Mouse (Mus musculus): ENCODE results near the gene Ylpm1. TPM values are rescaled to one million over a fixed set of nuclear protein-coding genes. Genes with fewer than 3 reads are reported as not detected.
A peak's percentile ranks its signal among the peaks of the same experiment; 100 is the strongest.

Ylpm1 gene
- polyA plus RNA-seq, 2 experiments: 40.9 to 50.9 TPM

- Histone ChIP-seq H3K4me2 (replicated peaks; ENCODE audit: low read depth, low read length, severe bottlenecking) (no peak overlapping the region), H3K27ac (replicated peaks; ENCODE audit: low read depth, low read length) (no peak overlapping the region), H3K36me3 (ENCODE audit: control insufficient read depth, insufficient read depth, low read length) (no peaks in the 10 kb centered on the region), H3K9me3 (ENCODE audit: control insufficient read depth, low read length) (no peaks in the 10 kb centered on the region), H3K27me3 (ENCODE audit: control insufficient read depth, insufficient read depth, low read length) (no peaks in the 10 kb centered on the region), H3K4me1 (ENCODE audit: control insufficient read depth, insufficient read depth, low read length) (peaks cover 6% of the 10 kb centered on the region; the same call in 1 of the 2 replicates), H3K4me3 (replicated peaks; ENCODE audit: low read length) (no peak overlapping the region), H3K9ac (ENCODE audit: low read depth, low read length, severe bottlenecking) (no peak overlapping the region)
- no peak for TF ChIP-seq POLR2A (IDR thresholded peaks at IDR 0.05; ENCODE audit: borderline replicate concordance, extremely low read depth, insufficient read depth, insufficient read length)
- ATAC-seq (ENCODE audit: low FRiP score, low read depth): no peak
- DNase-seq (ENCODE audit: low spot score): no peak
- WGBS: 80% methylated on average over 5 of the region's 5 CpGs
Measured at GRCm38 (mm10) chr12:85101521-85102106, 105.5 kb downstream of the Ylpm1 start.

- H3K9me3 ChIP-seq (ENCODE audit: control insufficient read depth, low read length): no peaks in the 10 kb centered on the region
- H3K36me3 ChIP-seq (ENCODE audit: control insufficient read depth, insufficient read depth, low read length): no peaks in the 10 kb centered on the region
- no peak overlapping the region for H3K4me2 ChIP-seq (replicated peaks; ENCODE audit: low read depth, low read length, severe bottlenecking)
- no peaks in the 10 kb centered on the region for H3K27me3 ChIP-seq (ENCODE audit: control insufficient read depth, insufficient read depth, low read length)
- H3K4me3 ChIP-seq (replicated peaks; ENCODE audit: low read length): no peak overlapping the region
- no peak overlapping the region for H3K27ac ChIP-seq (replicated peaks; ENCODE audit: low read depth, low read length)
- 65% methylated on average over 8 of the region's 8 CpGs for WGBS
- ATAC-seq (ENCODE audit: low FRiP score, low read depth): no peak
- no peak for TF ChIP-seq POLR2A (IDR thresholded peaks at IDR 0.05; ENCODE audit: borderline replicate concordance, extremely low read depth, insufficient read depth, insufficient read length)
- H3K4me1 ChIP-seq (ENCODE audit: control insufficient read depth, insufficient read depth, low read length): peaks cover 9% of the 10 kb centered on the region; the same call in 1 of the 2 replicates
- no peak for DNase-seq (ENCODE audit: low spot score)
- H3K9ac ChIP-seq (ENCODE audit: low read depth, low read length, severe bottlenecking): no peak overlapping the region
Measured at GRCm38 (mm10) chr12:85103096-85103495, 107.0 kb downstream of the Ylpm1 start.

- no peak for ATAC-seq (ENCODE audit: low FRiP score, low read depth)
- H3K27me3 ChIP-seq (ENCODE audit: control insufficient read depth, insufficient read depth, low read length): no peaks in the 10 kb centered on the region
Measured at GRCm38 (mm10) chr12:85104789-85105188, 108.7 kb downstream of the Ylpm1 start.

GRCm38 (mm10) chr12:85106292-85106691 lies 110.2 kb downstream of the Ylpm1 start:
- Histone ChIP-seq H3K9me3 (ENCODE audit: control insufficient read depth, low read length) (no peaks in the 10 kb centered on the region), H3K36me3 (ENCODE audit: control insufficient read depth, insufficient read depth, low read length) (no peaks in the 10 kb centered on the region), H3K4me1 (ENCODE audit: control insufficient read depth, insufficient read depth, low read length) (peaks cover 16% of the 10 kb centered on the region), H3K9ac (ENCODE audit: low read depth, low read length, severe bottlenecking) (0 out of 2 replicates have a peak overlapping the region, but pooled peaks have one; percentile 25), H3K27me3 (ENCODE audit: control insufficient read depth, insufficient read depth, low read length) (no peaks in the 10 kb centered on the region), H3K4me3 (replicated peaks; ENCODE audit: low read length) (0 out of 2 replicates have a peak overlapping the region, but pooled peaks have one; percentile 3), H3K4me2 (replicated peaks; ENCODE audit: low read depth, low read length, severe bottlenecking) (peak overlapping the region; percentile 36), H3K27ac (replicated peaks; ENCODE audit: low read depth, low read length) (no peak overlapping the region)
- no peak for TF ChIP-seq POLR2A (IDR thresholded peaks at IDR 0.05; ENCODE audit: borderline replicate concordance, extremely low read depth, insufficient read depth, insufficient read length)
- 6% methylated on average over 8 of the region's 8 CpGs for WGBS
- DNase-seq (ENCODE audit: low spot score): no peak
- no peak for ATAC-seq (ENCODE audit: low FRiP score, low read depth)

More at GRCm38 (mm10) chr12:85104789-85105188, 108.7 kb downstream of the Ylpm1 start:
- TF ChIP-seq POLR2A (IDR thresholded peaks at IDR 0.05; ENCODE audit: borderline replicate concordance, extremely low read depth, insufficient read depth, insufficient read length): no peak
- Histone ChIP-seq H3K36me3 (ENCODE audit: control insufficient read depth, insufficient read depth, low read length) (no peaks in the 10 kb centered on the region), H3K4me3 (replicated peaks; ENCODE audit: low read length) (no peak overlapping the region), H3K27ac (replicated peaks; ENCODE audit: low read depth, low read length) (no peak overlapping the region), H3K9me3 (ENCODE audit: control insufficient read depth, low read length) (no peaks in the 10 kb centered on the region), H3K4me2 (replicated peaks; ENCODE audit: low read depth, low read length, severe bottlenecking) (no peak overlapping the region), H3K4me1 (ENCODE audit: control insufficient read depth, insufficient read depth, low read length) (peaks cover 13% of the 10 kb centered on the region), H3K9ac (ENCODE audit: low read depth, low read length, severe bottlenecking) (no peak overlapping the region)
- WGBS: 86% methylated on average over 8 of the region's 8 CpGs
- DNase-seq (ENCODE audit: low spot score): no peak

GRCm38 (mm10) chr12:85108643-85109042 lies 112.5 kb downstream of the Ylpm1 start:
- no peak for TF ChIP-seq POLR2A (IDR thresholded peaks at IDR 0.05; ENCODE audit: borderline replicate concordance, extremely low read depth, insufficient read depth, insufficient read length)
- H3K4me1 ChIP-seq (ENCODE audit: control insufficient read depth, insufficient read depth, low read length): peaks cover 28% of the 10 kb centered on the region
- ATAC-seq (ENCODE audit: low FRiP score, low read depth): no peak
- no peak for DNase-seq (ENCODE audit: low spot score)
- no peaks in the 10 kb centered on the region for H3K9me3 ChIP-seq (ENCODE audit: control insufficient read depth, low read length)
- no peak overlapping the region for H3K27ac ChIP-seq (replicated peaks; ENCODE audit: low read depth, low read length)
- H3K4me2 ChIP-seq (replicated peaks; ENCODE audit: low read depth, low read length, severe bottlenecking): no peak overlapping the region
- no peak overlapping the region for H3K4me3 ChIP-seq (replicated peaks; ENCODE audit: low read length)
- H3K9ac ChIP-seq (ENCODE audit: low read depth, low read length, severe bottlenecking): no peak overlapping the region
- WGBS: 63% methylated on average over 3 of the region's 3 CpGs
- peaks cover 12% of the 10 kb centered on the region; the same call in 1 of the 2 replicates for H3K36me3 ChIP-seq (ENCODE audit: control insufficient read depth, insufficient read depth, low read length)
- no peaks in the 10 kb centered on the region for H3K27me3 ChIP-seq (ENCODE audit: control insufficient read depth, insufficient read depth, low read length)

Data from limb, embryonic 14.5 days (tissue).